Mouse (Mus musculus) megakaryocyte, embryonic 14.5 days (primary cell): ENCODE measurements at regions not wholly inside any gene's neighbourhood (a gene's known extent, or its start where the extent isn't known, plus 50 kb on each side); places are given as distances from the start of the nearest gene placed in this dataset.

Experiments
- FLI1 ChIP-seq: IDR thresholded peaks from 2 replicates; pipeline ENCODE4 v1.6.1; 2012; ENCODE audit warnings: low read length, inconsistent platforms, mixed read lengths
- GATA1 ChIP-seq: IDR thresholded peaks from 3 replicates; pipeline ENCODE4 v1.6.1; 2012; ENCODE audit warnings: mixed read lengths, low read length, inconsistent platforms, borderline replicate concordance

GRCm38 (mm10) chr10:43666262-43667085 lies 88.4 kb downstream of the Cd24a start:
- TF ChIP-seq GATA1: no peak
- no peak for TF ChIP-seq FLI1
